Mouse (Mus musculus) heart, postnatal 36 days (tissue): ENCODE results near the gene Vac14. TPM values are rescaled to one million over a fixed set of nuclear protein-coding genes. Genes with fewer than 3 reads are reported as not detected.

Experiments used
- DNase-seq, 2 experiments: peaks; one replicate each; pipeline ENCODE4 v3.0.0; 2021 to 2022
- intact Hi-C: fragments of 180-260 bp; cut with DNase I; formaldehyde crosslinking; loops from one replicate; pipeline ENCODE4 v1.15.1; 2025
- total RNA-seq, 2 experiments: library from RNA; stranded (reverse); gene quantifications; 2 replicates each; pipeline ENCODE4 v1.2.3; 2021

Vac14 gene
- total RNA-seq: 10 to 100 TPM; 14.7 to 16.8 TPM

DNA sequence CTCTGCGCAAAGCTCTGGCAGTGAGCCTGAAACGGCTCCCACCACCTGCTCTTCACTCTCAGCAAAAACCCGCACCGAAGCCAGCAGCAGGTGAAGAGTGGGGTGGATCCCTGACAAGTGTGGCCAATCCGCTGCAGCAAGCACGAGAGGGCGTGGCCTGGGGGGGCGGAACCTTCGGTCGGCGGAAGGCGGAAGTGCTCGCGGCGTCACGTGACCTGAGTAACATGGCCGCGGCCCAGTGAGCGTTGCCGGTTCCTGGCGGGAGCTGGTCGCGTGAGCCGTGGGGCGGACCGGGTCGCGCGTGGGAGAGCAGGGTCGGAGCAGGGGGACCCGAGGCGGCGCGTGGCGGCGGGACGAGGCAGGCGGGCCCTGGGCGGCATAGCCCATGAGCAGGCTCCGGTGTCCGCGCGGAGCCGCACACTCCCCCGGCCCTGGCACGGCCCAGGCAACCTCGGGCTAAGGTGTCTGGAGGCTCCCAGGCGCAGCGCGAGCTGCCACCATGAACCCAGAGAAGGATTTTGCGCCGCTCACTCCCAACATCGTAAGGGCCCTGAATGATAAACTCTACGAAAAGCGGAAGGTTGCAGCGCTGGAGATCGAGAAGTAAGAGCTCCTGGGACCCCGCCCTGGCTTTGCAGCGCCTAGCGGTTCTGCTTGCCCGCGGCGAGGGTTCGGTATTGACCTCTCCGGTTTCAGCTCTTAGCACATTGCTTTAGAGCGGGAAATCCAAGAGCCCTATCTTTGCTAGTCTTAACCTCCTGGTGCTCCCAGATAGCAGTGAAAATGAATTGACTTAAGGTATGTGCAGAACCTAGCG lies at the start of gene Vac14:
Vac14 (plus strand) TSS at position 195 of the 817 bp plus-strand sequence.
- DNase-seq: peak; percentile 96 to 98
- intact Hi-C loops: loop anchor here (2.0 kb wide), 1 partner anchor 402 kb away; no protein-coding TSS in a partner anchor

DNA sequence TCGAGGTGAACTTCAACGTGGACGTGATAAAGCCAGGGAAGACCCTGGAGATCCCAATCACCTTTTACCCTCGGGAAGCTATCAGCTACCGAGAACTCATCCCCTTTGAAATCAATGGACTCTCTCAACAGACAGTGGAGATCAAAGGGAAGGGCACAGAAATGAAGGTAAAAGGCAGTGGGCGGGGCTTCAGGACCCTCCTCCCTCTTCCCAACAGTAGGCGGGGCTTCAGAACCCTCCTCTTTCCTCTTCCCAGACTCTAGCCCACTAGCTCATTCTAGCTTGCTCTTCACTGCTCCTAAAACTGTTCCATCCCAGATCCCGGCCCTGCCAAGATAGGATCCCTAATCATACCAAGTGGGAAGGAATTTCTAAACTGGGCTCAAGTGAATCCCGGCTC lies 25.7 kb upstream of the Vac14 start:
- intact Hi-C loops: no loop called here
- DNase-seq: no peak

DNA sequence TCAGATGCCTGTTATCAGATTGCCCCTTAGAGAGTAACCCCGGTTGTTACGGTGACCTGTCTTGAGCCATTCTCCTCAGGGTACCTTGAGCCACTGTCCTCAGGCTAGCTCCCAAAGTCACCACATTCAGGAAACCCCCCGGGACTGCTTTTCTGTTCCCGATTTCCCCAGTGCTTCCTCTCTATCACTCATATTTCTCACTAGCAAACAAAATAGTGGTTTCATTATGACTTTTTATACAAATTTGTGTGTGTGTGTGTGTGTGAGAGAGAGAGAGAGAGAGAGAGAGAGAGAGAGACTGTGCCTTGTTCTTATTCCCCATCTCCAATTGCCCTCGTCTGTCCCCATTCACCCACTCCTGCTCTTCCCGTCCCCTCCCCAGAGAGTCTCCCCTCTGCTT lies 24.2 kb upstream of the Vac14 start:
- intact Hi-C loops: no loop called here
- no peak for DNase-seq

DNA sequence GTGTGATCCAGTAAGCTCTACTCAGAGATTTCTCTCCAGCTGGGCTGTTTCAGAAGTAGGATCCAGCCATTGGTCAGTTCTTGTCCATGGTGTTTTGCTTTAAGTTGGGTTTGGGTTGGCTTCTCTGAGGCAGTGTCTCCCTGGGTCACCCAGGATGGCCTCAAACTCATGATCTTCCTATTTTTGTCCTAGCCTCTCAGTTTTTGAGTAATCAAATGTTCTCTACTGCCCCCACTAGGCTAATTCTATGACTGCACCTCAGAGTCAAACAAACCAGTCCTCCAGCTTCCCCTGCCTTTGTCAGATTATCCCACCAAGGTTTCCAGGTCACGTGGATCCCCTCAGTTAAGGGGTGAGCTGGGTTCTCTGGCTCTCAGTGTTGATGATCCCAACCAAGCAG lies 13.8 kb upstream of the Vac14 start:
- peak; percentile 28 to 36 for DNase-seq
- intact Hi-C loops: loop anchor here (2.0 to 5.0 kb wide), 2 partner anchors 460 to 472 kb away; no protein-coding TSS in a partner anchor

DNA sequence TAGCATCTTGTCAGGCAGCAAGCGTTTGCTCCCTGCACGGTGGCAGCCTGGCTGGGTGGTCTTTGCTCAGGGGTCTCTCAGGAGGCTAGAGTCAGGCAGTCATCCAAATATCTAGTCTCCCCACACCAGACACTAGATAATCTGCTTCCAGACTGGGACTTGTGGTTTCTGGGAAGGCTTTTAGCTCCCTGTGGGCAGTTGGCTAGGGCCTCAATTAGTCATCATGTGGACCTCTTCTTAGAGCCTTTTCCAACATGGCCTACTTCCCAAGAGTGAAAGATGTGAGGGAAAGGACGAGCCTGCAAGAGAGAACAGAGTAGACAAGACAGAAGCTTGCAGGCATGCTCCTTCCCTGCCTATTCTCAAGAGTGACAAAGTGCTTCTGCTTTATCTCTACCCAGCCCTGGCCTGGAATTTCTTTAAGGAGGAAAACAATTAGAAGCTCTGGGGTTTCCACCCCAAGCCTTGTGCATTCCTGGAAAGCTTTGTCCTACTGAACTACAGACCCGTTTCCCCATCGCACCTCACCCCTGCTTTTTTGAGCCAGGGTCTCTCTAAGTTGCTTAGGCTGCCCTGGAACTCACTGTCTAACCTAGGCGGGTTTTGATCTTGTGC lies 12.9 kb upstream of the Vac14 start:
- no peak for DNase-seq
- intact Hi-C loops: loop anchor here (2.0 kb wide), 1 partner anchor 461 kb away; no protein-coding TSS in a partner anchor

DNA sequence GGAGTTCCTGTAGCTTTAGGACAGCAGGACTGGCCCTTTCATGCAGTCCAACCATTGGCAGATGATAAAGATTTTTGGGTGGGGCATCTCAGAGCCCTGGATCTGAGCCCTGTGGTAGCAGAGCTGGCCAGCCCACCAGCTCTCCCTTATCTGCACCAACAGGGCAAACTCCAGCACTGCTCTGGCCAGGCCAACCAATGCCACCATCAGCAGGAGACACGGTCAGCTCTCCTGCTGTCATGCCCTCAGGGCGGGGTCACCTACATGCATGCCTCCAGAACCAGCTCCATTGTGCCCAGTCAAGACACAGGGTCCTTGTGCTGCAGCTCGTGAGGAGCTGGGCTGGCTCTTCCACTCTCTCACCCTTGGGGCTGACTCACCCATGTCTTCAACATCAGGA lies 2.7 kb upstream of the Vac14 start:
- no peak for DNase-seq
- intact Hi-C loops: no loop called here

DNA sequence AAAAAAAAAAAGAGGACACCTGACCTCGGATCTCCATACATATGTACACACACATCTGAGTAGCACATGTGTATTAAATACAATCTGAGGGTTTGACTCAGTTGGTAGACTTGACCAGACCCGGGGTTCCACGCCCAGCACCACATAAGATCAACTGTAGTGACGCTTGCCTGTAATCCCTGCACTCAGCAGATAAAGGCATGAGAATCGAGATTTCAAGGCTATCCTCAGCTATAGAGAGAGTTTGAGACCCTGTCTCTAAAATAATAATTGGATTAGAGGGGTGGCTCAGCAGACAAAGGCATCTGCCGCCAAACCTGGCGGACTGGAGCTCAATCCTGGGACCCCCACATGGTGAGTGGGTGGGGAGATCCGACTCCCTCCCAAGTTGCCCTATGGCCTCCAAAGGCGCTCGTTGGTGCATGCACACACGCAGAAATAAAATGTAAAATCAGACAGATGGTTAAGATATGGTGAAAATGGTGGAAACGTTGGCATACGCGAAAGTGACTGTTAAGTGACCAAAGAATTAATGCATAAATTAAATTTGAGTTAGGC lies 505 bp upstream of the Vac14 start:
- intact Hi-C loops: loop anchor here (2.0 kb wide), 1 partner anchor 401 kb away; no protein-coding TSS in a partner anchor
- DNase-seq: no peak

DNA sequence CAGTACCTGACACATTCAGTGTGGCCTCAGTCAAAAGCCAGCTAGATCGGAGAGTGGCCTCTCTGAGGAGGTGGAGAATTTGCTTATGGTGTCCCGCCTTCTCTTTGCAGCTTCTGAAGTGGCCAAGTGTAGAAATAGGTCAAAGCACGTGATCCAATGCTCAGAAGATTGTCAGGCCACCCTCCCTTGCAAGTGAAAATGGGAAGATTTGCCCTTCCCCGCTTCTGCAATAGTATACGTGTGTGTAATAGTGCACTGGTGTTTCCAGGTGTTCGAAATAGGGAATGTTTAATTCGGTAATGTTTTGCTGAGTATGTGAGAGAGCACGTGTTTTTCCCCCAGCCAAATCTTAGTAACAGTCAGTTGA lies 806 bp downstream of the Vac14 start:
- intact Hi-C loops: loop anchor here (2.0 kb wide), 1 partner anchor 402 kb away; no protein-coding TSS in a partner anchor

DNA sequence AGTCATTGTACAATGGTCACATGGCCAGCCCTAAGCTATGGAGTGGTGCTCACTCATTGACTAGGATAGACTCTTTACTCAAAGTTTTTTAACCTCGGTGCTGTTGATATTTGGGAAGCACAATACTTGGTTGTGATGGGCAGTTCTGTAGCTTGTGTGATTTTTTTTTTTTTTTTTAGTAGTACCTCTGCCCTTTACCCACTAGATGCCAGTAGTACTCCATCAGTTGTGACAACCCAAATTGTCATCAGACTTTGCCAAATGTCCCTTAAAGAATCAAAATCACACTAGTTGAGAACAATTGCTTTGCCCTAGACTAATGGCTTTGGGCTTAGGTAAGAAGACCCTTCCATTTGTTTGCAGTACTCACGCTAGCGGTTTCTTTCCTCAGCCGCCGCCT lies 1.5 kb downstream of the Vac14 start:
- intact Hi-C loops: loop anchor here (2.0 kb wide), 1 partner anchor 403 kb away; no protein-coding TSS in a partner anchor
- no peak for DNase-seq

More for the DNA sequence above, 806 bp downstream of the Vac14 start:
- no peak for DNase-seq

DNA sequence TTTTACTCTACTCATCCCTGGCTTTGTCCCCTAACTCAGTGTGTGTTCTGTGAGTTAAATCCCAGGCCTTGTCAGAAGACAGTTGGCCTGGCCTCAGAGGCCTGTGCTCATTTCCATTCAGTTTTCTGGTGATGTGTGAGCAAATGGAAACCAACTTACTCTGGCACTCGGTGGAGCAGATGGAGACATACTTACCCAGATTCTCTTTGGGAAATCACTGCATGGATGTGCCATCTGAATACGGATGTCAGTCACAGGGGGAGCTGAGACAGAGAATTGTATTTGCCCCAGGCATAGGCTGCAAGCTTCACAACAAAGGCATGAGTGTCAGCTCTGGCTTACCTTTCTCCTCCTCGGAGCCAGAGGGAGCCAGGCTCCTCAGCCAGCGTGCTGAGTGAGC lies 8.0 kb downstream of the Vac14 start:
- no peak for DNase-seq
- intact Hi-C loops: no loop called here

DNA sequence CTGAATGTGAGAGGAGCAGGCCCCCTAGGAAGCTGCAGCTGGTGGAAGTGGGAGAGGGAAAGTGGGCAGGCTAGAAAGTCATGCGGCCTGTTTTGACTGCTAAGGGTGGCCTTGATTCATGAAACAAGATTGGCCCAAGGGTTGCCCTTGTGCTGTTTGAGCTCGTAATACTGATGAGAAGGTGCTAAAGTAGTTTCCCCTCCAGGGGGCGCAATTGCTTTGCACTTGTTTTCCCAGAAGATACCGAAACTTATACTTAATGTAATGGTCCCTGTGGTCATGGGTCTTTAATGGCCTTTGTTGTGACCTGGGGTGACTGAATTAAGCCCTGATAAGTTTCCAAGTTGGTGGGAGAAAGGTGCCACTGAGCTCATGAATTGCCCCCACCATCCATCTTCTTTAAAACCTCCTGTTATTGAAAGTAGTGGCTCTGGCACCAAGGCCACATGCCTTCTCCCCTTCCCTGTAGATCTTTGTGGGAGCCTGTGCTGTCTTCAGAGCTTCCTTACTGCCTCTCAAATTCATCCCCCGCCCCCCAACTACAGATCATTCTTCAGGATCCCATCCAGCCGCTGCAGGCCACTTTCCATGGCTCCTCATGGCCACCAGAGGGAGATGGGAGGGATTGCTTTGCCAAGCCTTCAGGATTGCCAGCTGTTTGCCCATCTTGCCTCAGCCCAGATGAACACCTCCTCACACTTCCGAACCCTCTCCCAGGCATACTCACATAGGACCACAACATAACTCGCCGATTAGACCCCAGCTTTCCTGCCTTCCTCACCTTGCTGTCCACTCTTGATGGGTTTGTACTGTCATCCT lies 11.1 kb downstream of the Vac14 start:
- intact Hi-C loops: no loop called here

DNA sequence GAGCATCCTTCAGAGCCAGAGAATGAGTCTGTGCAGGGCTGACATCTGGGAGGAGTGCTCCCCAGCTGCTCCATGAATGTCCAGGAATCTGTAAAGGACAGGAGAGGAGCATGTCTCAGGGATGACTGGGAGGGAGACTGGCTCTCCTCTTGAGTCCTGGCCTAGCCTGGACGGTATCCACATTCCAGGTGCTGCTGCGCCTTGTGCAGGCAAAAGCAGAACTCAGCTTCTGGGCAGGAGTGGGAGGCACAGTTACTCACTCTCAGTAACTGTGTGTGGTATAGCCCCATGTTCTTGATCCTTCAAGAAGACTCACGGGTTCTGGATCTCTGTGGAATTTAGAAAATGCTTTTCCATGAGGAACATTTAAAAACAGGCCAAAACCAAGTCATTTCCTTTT lies 11.7 kb downstream of the Vac14 start:
- DNase-seq: no peak
- intact Hi-C loops: no loop called here

More for the DNA sequence above, 11.1 kb downstream of the Vac14 start:
- DNase-seq: peak; percentile 38 to 52

DNA sequence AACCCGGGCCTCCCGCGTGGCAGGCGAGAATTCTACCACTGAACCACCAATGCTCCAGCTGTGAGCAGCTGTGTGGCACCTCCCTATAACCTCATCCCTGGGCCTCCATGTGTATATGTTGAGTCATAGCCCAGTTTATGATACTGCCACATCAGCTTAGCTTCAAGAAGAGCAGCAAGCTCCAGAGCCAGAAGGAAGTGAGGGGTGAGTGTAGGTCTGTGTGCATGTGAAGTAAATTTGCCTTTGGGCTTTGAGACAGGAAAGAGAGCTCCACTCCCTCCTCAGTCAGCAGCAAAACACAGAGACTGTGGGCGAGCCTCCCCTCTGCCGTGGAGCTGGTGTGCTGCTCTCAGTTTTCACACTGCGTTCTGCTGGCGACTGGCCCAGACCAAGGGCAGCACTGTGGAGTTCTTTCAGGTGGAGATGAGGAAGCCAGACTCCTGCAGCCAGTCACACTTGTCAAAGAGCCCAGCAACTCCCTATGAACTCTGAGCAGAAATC lies 12.2 kb downstream of the Vac14 start:
- intact Hi-C loops: no loop called here
- DNase-seq: peak; percentile 62 to 63

DNA sequence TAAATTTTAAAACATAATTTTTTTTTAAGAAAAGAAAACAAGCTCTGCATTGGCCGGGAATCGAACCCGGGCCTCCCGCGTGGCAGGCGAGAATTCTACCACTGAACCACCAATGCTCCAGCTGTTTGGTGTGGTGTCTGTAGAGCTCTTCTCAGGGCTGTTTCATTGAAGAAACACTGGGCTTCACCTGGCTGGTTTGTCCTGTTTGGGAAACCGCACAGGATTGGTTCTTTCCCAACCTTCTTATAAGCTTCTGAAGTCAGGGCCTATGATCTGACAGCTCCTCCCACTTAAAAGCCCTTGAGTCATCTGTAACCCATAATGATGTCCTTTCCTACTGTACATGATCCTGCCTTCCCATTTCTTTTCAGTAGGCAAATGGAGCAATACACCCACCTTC lies 12.8 kb downstream of the Vac14 start:
- peak in 1 of 2 experiments; percentile 30 for DNase-seq
- intact Hi-C loops: no loop called here

DNA sequence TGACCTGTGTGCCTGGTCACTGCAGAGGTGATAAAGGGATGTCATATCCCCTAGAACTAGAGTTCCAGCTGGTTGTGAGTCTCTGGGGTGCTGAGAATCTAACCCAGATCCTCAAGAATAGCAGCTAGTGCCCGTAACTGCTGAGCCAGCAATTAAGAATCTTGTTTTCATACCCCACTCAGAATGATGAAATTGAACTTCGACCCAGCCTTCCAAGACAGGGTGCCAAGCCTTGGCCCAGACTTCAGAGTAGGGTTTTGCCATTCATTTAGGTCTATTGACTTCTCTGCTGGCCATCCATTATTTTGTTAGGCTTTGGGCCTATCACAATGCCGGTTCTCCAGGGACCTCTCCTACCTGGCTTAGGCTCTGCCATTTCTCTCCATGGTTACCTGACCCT lies 15.4 kb downstream of the Vac14 start:
- intact Hi-C loops: no loop called here

DNA sequence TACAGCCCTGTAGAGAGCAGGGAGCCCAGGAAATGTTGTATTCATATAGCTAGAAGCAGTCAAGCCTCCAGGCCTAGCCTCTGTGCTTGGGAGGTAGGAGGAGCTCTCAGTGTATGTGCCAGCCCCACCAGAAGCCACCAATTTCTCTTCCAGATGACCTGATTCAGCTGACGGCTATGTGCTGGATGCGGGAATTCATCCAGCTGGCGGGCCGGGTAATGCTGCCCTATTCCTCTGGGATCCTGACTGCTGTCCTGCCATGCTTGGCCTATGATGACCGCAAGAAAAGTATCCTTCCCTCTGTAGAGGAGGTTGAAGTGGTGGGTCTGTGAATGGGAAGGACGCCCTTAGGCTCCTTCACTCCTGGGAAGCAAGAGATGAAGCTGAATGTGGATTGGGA lies 17.8 kb downstream of the Vac14 start:
- DNase-seq: no peak
- intact Hi-C loops: no loop called here

More for the DNA sequence above, 15.4 kb downstream of the Vac14 start:
- DNase-seq: no peak

DNA sequence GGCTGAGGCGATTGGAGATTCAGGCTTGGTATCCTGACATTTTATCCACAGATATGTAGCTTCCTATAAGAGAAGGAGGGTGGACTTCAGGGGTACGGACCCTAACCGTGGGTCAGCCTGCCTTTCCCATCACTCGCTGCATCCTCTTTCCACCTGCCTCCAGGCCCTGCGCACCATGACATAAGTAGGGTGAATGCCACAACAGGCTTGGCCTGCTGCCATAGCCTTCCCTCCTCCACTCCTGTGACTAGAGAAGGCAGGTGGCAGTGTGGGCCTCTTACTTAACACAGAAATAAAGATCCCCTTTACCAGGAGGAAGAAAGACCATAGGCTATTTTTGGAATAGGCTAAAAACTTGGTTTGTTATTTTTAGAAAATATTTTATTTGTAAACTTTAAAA lies 23.9 kb downstream of the Vac14 start:
- intact Hi-C loops: loop anchor here (10.0 kb wide), 1 partner anchor 192 kb away; no protein-coding TSS in a partner anchor
- DNase-seq: no peak

DNA sequence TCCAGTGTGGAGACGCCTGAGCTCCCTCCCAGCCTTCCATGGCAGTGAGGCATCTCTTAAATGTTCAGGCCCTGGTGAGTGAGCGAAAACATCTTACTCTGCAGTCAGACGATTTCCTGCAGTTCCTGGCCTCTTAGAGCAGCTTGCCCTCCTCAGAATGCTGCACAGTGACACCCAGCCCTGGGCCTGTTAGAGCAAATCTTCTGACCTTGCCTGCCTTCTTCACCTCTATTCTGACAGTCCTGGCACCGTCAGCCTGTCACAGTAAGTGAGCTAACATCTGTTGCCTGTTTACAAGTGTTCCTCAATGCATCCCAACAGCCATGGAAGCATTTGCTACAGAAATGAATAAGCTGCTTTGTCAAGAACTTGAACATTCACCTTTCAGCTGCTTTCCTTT lies 24.8 kb downstream of the Vac14 start:
- DNase-seq: no peak
- intact Hi-C loops: loop anchor here (10.0 kb wide), 1 partner anchor 192 kb away; no protein-coding TSS in a partner anchor

DNA sequence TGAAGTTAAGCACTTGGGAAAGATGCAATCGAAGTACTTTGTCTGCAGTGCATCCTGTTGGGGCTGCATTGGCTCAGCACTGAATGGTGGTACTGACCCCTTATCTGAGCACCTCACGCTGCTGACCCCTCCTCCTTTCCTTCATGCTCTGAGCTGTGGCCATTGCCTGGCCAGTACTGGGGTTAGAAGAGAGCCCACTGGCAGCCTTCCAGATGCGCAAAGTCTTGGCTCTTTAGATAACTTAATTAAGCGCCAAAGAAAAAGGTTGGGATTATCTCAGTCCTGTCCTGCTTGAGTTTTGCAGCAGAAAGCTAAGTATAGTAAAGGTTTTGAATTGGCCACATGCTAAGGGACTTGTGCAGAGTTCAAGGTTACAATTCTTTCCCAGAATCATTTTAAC lies 26.0 kb downstream of the Vac14 start:
- intact Hi-C loops: loop anchor here (10.0 kb wide), 1 partner anchor 190 kb away; no protein-coding TSS in a partner anchor

DNA sequence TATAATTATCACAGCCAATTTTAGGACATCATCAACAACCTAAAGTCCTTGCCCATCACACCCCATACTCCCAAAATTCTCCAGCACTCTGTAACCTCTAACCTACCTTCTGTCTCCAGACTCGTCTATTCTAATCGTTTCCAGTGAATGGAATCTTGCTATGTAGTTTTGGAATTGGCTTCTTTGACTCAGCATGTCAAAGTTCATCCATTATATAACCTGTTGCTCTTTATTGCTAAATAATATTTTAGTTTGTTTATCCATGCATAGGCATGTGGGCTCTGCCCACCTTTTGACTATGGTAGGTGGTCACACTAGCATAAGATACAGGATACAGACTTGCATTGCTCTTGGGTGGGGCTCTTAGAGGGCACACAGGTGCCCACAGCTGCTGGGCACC lies 26.5 kb downstream of the Vac14 start:
- intact Hi-C loops: loop anchor here (5.0 to 10.0 kb wide), 2 partner anchors 42 to 190 kb away; no protein-coding TSS in a partner anchor

More for the DNA sequence above, 26.0 kb downstream of the Vac14 start:
- DNase-seq: no peak

More for the DNA sequence above, 26.5 kb downstream of the Vac14 start:
- DNase-seq: no peak
